Mouse (Mus musculus): ENCODE measurements at regions not wholly inside any gene's neighbourhood (a gene's known extent, or its start where the extent isn't known, plus 50 kb on each side); places are given as distances from the start of the nearest gene placed in this dataset.

- DNase-seq (ENCODE audit: low read depth, low spot score): no peak
These were observed 88.0 kb downstream of the Tent5c start for GRCm38 (mm10) chr3:100401080-100401479.

GRCm38 (mm10) chr3:100397491-100397890 is 91.6 kb downstream of the Tent5c start:
- no peak for DNase-seq (ENCODE audit: low read depth, low spot score)

- DNase-seq (ENCODE audit: low read depth, low spot score): peak; percentile 85
These were observed 94.1 kb downstream of the Tent5c start for GRCm38 (mm10) chr3:100394911-100395604.

GRCm38 (mm10) chr3:100393956-100394355 is 95.2 kb downstream of the Tent5c start:
- no peak for DNase-seq (ENCODE audit: low read depth, low spot score)

GRCm38 (mm10) chr3:100382181-100382580 is 106.9 kb downstream of the Tent5c start:
- no peak for DNase-seq (ENCODE audit: low read depth, low spot score)

GRCm38 (mm10) chr3:100381363-100381762 is 107.8 kb downstream of the Tent5c start:
- no peak for DNase-seq (ENCODE audit: low read depth, low spot score)

GRCm38 (mm10) chr3:100376162-100376561 is 113.0 kb downstream of the Tent5c start:
- DNase-seq (ENCODE audit: low read depth, low spot score): no peak

- DNase-seq (ENCODE audit: low read depth, low spot score): no peak
These were observed 122.0 kb downstream of the Tent5c start for GRCm38 (mm10) chr3:100366884-100367840.

- DNase-seq (ENCODE audit: low read depth, low spot score): no peak
These were observed 122.7 kb downstream of the Tent5c start for GRCm38 (mm10) chr3:100366447-100366846.

- peak; percentile 11 for DNase-seq (ENCODE audit: low read depth, low spot score)
These were observed 123.7 kb downstream of the Tent5c start for GRCm38 (mm10) chr3:100365354-100365945.

- no peak for DNase-seq (ENCODE audit: low read depth, low spot score)
These were observed 124.4 kb downstream of the Tent5c start for GRCm38 (mm10) chr3:100364706-100365105.

GRCm38 (mm10) chr3:100362983-100363382 is 126.1 kb downstream of the Tent5c start:
- DNase-seq (ENCODE audit: low read depth, low spot score): no peak

- DNase-seq (ENCODE audit: low read depth, low spot score): no peak
These were observed 129.1 kb downstream of the Tent5c start for GRCm38 (mm10) chr3:100360019-100360418.

GRCm38 (mm10) chr3:100359036-100359435 is 130.1 kb downstream of the Tent5c start:
- peak; percentile 73 for DNase-seq (ENCODE audit: low read depth, low spot score)

- no peak for DNase-seq (ENCODE audit: low read depth, low spot score)
These were observed 155.6 kb downstream of the Tent5c start for GRCm38 (mm10) chr3:100333478-100333877.

GRCm38 (mm10) chr3:100318357-100318756 is 156.2 kb upstream of the Wdr3 start:
- no peak for DNase-seq (ENCODE audit: low read depth, low spot score)

GRCm38 (mm10) chr3:100287818-100288217 is 125.6 kb upstream of the Wdr3 start:
- no peak for DNase-seq (ENCODE audit: low read depth, low spot score)

- no peak for DNase-seq (ENCODE audit: low read depth, low spot score)
These were observed 104.8 kb upstream of the Wdr3 start for GRCm38 (mm10) chr3:100266976-100267375.

GRCm38 (mm10) chr3:100264991-100265390 is 102.8 kb upstream of the Wdr3 start:
- peak; percentile 93 for DNase-seq (ENCODE audit: low read depth, low spot score)

All from ZHBTc4 (cell line).